Mouse (Mus musculus): Measurements from ENCODE around the gene Arf6. TPM values are rescaled to one million over a fixed set of nuclear protein-coding genes. Genes with fewer than 3 reads are reported as not detected.
A peak's percentile ranks its signal among the peaks of the same experiment; 100 is the strongest.
"Not testable (repeated sequence)": the region's sequence is repeated elsewhere in the genome, so short reads cannot be mapped to it uniquely, and the experiment has no call there.

The Arf6 gene
- polyA plus RNA-seq (2015; fragmentation: Nextera tagmentation; extraction: Ambion mirVana): 71.4 and 78.4 TPM in 2 replicates

DNA sequence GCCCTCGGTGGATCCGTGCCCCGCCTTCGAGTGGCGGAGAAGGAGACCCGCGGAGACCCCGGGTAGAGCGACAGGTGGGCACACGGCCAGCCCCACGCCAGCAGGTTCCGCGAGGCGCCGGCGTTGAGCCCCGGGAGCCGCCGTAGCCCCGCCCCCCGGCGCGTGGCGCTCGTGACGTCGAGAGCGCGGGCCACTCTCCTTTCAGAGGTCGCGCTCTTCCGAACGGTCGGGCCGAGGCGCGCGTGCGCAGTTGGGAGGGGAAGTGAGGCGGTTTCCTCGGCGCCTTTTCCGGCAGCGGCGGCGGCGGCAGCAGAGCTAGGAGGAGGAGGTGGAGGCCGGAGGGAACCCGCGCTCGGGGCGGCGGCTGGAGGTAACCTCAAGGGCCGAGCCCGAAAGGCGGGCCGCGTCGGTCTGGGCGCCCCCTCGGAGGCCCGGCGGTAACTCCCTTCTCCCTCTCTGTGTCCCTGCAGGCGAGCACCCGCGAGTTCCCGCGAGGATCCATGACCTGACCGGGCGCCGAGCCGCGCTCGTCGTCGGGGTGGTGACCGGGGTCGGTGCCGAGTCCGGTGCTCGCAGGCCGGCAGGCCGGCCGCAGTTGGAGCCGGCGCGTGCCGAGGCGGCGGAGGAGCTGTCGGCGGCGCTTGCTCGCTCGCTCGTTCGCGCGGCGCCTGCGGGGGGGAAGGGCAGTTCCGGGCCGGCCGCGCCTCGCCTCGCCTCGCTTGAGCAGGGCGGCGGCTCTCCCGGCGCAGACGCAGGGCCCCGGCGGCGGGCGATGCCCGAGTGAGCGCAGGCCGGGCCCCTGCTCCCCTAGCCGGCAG is at the start of gene Arf6, which contains the start of gene Gm9887:
TSS of gene Arf6 (plus strand) at position 297 of the 818 bp plus-strand sequence.
TSS of gene Gm9887 (minus strand) at position 605 of the 818 bp plus-strand sequence.
- peak within 1 kb of the TSS; percentile 99 for H3K4me3 ChIP-seq (replicated peaks)
- peak; percentile 94 for ATAC-seq (ENCODE audit: insufficient number of reproducible peaks, low FRiP score, low TSS enrichment, low read depth)
- no peaks in the 10 kb centered on the region for H3K27me3 ChIP-seq
- H3K27ac ChIP-seq (replicated peaks): peak within 1 kb of the TSS; percentile 100
- H3K4me1 ChIP-seq: peaks cover 10% of the 10 kb centered on the region
- H3K36me3 ChIP-seq: 0 out of 2 replicates have a peak, but pooled peaks cover 4% of the 10 kb centered on the region
- H3K4me2 ChIP-seq (replicated peaks): peak within 1 kb of the TSS; percentile 79
- H3K9ac ChIP-seq: peak within 1 kb of the TSS; percentile 99
- no peaks in the 10 kb centered on the region for H3K9me3 ChIP-seq (replicated peaks)
- WGBS: under 1% methylated on average over 101 of the region's 121 CpGs

DNA sequence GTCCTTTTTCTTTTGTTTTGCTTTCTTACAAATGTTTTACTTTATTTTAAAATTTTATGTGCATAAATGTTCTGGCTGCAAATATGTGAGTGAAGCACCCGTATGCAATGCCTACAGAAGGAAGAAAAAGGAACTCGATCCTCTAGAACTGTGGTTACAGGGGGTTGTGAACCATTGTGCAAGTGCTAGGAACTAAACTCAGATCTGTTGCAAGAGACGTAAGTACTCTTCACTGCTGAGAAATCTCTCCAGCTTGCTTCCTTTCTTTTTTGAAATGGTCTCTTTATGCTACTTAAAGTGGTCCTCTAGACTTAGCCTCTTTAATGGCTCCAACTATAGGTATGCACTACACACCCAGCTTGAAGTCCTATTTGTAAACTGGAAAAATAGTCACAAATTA is 40.8 kb upstream of the Arf6 start:
- Histone ChIP-seq H3K36me3 (peaks cover 57% of the 10 kb centered on the region), H3K27ac (replicated peaks) (no peak overlapping the region), H3K4me1 (no peaks in the 10 kb centered on the region), H3K9ac (no peak overlapping the region), H3K9me3 (replicated peaks) (no peaks in the 10 kb centered on the region), H3K4me3 (replicated peaks) (no peak overlapping the region), H3K27me3 (no peaks in the 10 kb centered on the region), H3K4me2 (replicated peaks) (no peak overlapping the region)
- no peak for ATAC-seq (ENCODE audit: insufficient number of reproducible peaks, low FRiP score, low TSS enrichment, low read depth)
- WGBS: 82% methylated on average over 3 of the region's 3 CpGs

- no peak overlapping the region for H3K9ac ChIP-seq
- H3K4me3 ChIP-seq (replicated peaks): no peak overlapping the region
- no peaks in the 10 kb centered on the region for H3K9me3 ChIP-seq (replicated peaks)
- 89% methylated on average over 1 of the region's 1 CpGs for WGBS
- no peak for ATAC-seq (ENCODE audit: insufficient number of reproducible peaks, low FRiP score, low TSS enrichment, low read depth)
- H3K27ac ChIP-seq (replicated peaks): no peak overlapping the region
- no peaks in the 10 kb centered on the region for H3K27me3 ChIP-seq
- H3K4me2 ChIP-seq (replicated peaks): no peak overlapping the region
- no peaks in the 10 kb centered on the region for H3K4me1 ChIP-seq
- H3K36me3 ChIP-seq: peaks cover 65% of the 10 kb centered on the region
Measured at GRCm38 (mm10) chr12:69332147-69332546, 39.8 kb upstream of the Arf6 start.

DNA sequence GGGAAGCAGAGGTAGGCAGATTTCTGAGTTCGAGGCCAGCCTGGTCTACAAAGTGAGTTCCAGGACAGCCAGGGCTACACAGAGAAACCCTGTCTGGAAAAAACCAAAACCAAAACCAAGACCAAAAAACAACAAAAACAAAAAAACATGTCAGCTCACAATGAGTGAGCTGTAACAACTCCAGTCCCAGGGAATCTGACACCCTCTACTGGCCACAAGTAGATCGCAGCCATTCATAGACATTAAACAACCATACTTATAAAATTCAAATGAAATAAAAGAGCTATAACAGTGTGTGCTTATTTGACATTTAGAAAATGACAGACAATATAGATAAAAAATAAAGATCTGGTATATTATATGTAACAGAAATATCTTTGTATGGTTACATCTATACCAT is 38.4 kb upstream of the Arf6 start:
- H3K27ac ChIP-seq (replicated peaks): no peak overlapping the region
- 81% methylated on average over 2 of the region's 2 CpGs for WGBS
- no peaks in the 10 kb centered on the region for H3K27me3 ChIP-seq
- no peaks in the 10 kb centered on the region for H3K4me1 ChIP-seq
- no peaks in the 10 kb centered on the region for H3K9me3 ChIP-seq (replicated peaks)
- peaks cover 62% of the 10 kb centered on the region for H3K36me3 ChIP-seq
- no peak overlapping the region for H3K4me3 ChIP-seq (replicated peaks)
- no peak for ATAC-seq (ENCODE audit: insufficient number of reproducible peaks, low FRiP score, low TSS enrichment, low read depth)
- no peak overlapping the region for H3K9ac ChIP-seq
- no peak overlapping the region for H3K4me2 ChIP-seq (replicated peaks)

DNA sequence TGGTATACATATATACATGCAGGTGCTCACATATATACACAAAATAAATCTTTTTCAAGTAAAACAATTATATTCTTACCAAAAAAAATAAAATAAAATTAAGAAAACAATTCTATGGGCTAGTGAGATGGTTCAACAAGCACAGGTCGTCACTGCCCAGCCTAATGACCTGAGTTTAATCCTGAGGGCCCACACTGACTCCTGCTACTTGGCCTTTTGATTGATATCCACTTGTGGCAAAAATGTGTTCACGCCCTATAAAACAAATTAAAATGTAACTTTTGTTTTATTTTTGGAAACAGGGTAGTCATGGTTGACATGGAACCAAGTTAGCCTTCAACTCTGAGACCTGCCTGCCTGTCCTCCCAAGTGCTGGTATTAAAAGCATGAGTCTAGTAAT is 22.0 kb upstream of the Arf6 start:
- no peak overlapping the region for H3K9ac ChIP-seq
- 88% methylated on average over 2 of the region's 2 CpGs for whole genome bisulfite sequencing
- H3K4me2 ChIP-seq (replicated peaks): no peak overlapping the region
- H3K4me3 ChIP-seq (replicated peaks): no peak overlapping the region
- no peaks in the 10 kb centered on the region for H3K4me1 ChIP-seq
- no peaks in the 10 kb centered on the region for H3K27me3 ChIP-seq
- H3K27ac ChIP-seq (replicated peaks): no peak overlapping the region
- no peaks in the 10 kb centered on the region for H3K9me3 ChIP-seq (replicated peaks)
- H3K36me3 ChIP-seq: peaks cover 70% of the 10 kb centered on the region
- ATAC-seq (ENCODE audit: insufficient number of reproducible peaks, low FRiP score, low TSS enrichment, low read depth): no peak

DNA sequence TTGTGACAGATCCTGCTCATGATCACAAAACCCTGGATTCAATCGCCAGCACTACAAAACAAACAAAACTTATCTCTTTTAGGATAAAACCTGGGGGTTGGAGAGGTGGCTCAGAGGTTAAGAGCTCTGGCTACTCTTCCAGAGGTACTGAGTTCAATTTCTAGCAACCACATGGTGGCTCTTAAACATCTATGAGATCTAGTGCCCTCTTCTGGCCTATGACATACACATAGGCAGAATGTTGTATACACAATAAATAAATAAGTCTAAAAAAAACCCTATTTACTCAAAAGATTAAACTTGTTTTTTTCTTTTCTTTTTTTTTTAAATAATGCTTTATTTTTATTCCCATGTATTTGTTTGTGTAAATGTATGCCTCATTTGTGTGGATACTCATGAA is 20.3 kb upstream of the Arf6 start:
- H3K4me1 ChIP-seq: peaks cover 7% of the 10 kb centered on the region; the same call in 1 of the 2 replicates
- no peak overlapping the region for H3K4me3 ChIP-seq (replicated peaks)
- H3K36me3 ChIP-seq: peaks cover 61% of the 10 kb centered on the region
- H3K9ac ChIP-seq: no peak overlapping the region
- H3K9me3 ChIP-seq (replicated peaks): no peaks in the 10 kb centered on the region
- H3K27ac ChIP-seq (replicated peaks): no peak overlapping the region
- no peak for ATAC-seq (ENCODE audit: insufficient number of reproducible peaks, low FRiP score, low TSS enrichment, low read depth)
- H3K4me2 ChIP-seq (replicated peaks): no peak overlapping the region
- H3K27me3 ChIP-seq: no peaks in the 10 kb centered on the region
- WGBS: 88% methylated on average over 1 of the region's 1 CpGs

DNA sequence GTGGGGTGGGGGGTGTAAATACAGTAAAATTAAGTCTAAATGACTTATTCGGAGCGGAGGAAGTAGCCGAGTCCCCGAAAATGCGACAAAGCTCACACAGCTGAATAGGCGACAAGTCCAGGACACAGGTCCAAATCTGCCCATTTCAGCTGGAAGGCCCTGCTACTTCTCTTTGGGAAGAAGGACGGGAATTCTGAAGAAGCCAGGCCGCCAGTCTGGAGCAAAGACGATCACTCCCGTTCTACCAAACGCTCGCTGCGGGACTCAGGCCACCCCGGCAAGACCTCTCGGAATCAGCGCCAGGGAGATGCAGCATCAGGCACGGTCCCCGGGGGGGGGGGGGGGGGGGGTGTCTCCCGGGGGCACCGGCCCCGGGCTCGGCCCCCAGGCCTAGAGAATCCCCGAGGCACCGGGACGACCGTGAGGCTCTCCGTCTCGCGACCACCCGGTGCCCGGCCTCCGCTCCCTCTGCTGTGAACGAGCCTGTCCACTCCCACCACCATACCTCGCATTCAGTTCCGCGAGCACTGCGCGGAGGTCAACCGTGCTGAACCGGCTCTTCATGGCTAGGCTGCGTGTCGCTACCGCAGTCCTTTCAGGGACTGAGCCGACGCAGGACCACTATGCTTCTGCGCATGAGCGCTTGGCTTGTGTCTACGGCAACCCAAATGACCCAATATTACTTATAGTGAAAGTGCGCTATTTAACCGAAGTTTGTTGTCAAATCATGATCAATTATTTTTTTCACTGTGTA is 15.2 kb upstream of the Arf6 start, which contains the start of gene Nemf:
TSS of gene Nemf (minus strand) at position 620 of the 754 bp plus-strand sequence.
- Histone ChIP-seq H3K9ac (peak within 1 kb of the TSS; percentile 75), H3K4me1 (peaks cover 10% of the 10 kb centered on the region; the same call in 1 of the 2 replicates), H3K4me3 (replicated peaks) (peak within 1 kb of the TSS; percentile 80), H3K27ac (replicated peaks) (peak within 1 kb of the TSS; percentile 86), H3K27me3 (no peaks in the 10 kb centered on the region), H3K36me3 (peaks cover 26% of the 10 kb centered on the region), H3K9me3 (replicated peaks) (no peaks in the 10 kb centered on the region), H3K4me2 (replicated peaks) (peak within 1 kb of the TSS; percentile 57)
- peak; percentile 63 for ATAC-seq (ENCODE audit: insufficient number of reproducible peaks, low FRiP score, low TSS enrichment, low read depth)
- under 1% methylated on average over 47 of the region's 50 CpGs for WGBS

DNA sequence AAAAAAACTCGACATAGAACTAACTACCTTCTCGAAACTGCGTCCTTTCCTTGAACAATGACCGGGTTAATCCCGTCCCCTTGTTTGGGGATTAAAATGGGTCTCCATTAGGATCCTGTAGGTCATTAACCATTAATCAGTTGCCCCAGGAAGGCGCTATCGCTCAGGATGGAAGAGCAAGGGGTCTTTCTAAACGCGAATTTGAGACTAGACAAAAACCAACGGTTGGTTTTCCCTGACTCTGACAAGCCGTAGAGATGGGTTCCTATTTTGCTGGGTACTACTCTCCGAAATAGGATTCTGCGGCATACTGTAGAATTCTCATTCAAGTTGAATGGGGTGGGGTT is 14.7 kb upstream of the Arf6 start:
- peak overlapping the region; percentile 57 for H3K4me2 ChIP-seq (replicated peaks)
- H3K4me3 ChIP-seq (replicated peaks): peak overlapping the region; percentile 80
- peaks cover 13% of the 10 kb centered on the region; the same call in 1 of the 2 replicates for H3K4me1 ChIP-seq
- no peaks in the 10 kb centered on the region for H3K9me3 ChIP-seq (replicated peaks)
- WGBS: 4% methylated on average over 13 of the region's 13 CpGs
- H3K9ac ChIP-seq: peak overlapping the region; percentile 75
- ATAC-seq (ENCODE audit: insufficient number of reproducible peaks, low FRiP score, low TSS enrichment, low read depth): no peak
- no peaks in the 10 kb centered on the region for H3K27me3 ChIP-seq
- H3K27ac ChIP-seq (replicated peaks): peak overlapping the region; percentile 86; the same call in 1 of the 2 replicates
- H3K36me3 ChIP-seq: peaks cover 21% of the 10 kb centered on the region

DNA sequence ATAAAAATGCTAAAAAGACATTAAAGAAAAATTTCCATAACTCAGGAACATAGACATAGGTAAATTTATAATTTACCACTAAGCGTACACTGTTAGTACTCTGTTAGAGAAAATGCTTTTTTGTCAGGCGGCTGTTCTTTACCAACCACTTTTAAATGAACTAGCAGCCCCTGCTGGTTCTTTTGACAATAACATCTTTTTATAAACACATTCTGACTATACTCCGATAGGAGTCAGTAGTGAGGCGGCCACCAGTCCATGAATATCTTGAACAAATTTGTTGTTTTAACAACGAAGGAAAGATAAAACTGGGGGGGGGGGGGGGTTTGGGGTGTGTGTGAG is 11.3 kb upstream of the Arf6 start:
- H3K4me3 ChIP-seq (replicated peaks): no peak overlapping the region
- peaks cover 12% of the 10 kb centered on the region; the same call in 1 of the 2 replicates for H3K4me1 ChIP-seq
- H3K4me2 ChIP-seq (replicated peaks): no peak overlapping the region
- no peaks in the 10 kb centered on the region for H3K27me3 ChIP-seq
- no peak overlapping the region for H3K27ac ChIP-seq (replicated peaks)
- no peak for ATAC-seq (ENCODE audit: insufficient number of reproducible peaks, low FRiP score, low TSS enrichment, low read depth)
- no peaks in the 10 kb centered on the region for H3K36me3 ChIP-seq
- H3K9ac ChIP-seq: no peak overlapping the region
- 17% methylated on average over 5 of the region's 5 CpGs for WGBS
- H3K9me3 ChIP-seq (replicated peaks): no peaks in the 10 kb centered on the region

DNA sequence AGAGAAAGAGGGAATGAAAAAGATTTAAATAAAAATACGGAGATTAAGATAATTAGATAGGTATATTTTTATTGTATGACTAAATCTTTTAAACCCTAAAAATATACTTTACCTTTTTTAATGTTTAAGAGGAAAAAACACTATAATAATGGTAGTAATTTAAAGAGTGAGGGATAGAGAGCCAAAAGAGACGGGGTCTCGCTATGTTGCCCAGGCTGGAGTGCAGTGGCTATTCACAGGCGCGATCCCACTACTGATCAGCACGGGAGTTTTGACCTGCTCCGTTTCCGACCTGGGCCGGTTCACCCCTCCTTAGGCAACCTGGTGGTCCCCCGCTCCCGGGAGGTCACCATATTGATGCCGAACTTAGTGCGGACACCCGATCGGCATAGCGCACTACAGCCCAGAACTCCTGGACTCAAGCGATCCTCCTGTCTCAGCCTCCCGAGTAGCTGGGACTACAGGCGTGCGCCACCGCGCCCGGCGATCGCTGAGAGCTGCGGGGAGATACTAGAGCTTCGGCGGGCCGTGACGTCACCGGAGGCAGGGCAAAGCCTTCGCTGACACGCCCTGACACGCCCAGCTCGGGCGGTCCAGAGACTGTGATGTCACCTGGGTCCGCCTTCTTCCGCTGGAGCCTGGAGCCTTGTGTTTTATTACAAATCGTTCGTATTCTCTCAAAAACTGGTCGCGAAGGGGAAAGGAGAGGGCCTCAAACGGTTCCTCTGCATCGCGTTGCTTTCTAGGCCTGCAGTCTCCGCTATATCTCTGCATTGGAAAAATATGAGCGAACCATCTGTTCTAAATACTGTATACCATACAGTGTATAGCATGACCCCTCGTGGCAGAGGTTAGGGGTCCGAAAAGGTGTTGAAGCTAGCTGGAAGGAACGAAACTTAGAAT is 10.7 kb upstream of the Arf6 start:
- peak overlapping the region; percentile 51 for H3K4me3 ChIP-seq (replicated peaks)
- peak overlapping the region; percentile 58 for H3K4me2 ChIP-seq (replicated peaks)
- peak; percentile 96 for ATAC-seq (ENCODE audit: insufficient number of reproducible peaks, low FRiP score, low TSS enrichment, low read depth)
- peak overlapping the region; percentile 94 for H3K27ac ChIP-seq (replicated peaks)
- peak overlapping the region; percentile 43 for H3K9ac ChIP-seq
- H3K4me1 ChIP-seq; H3K9me3 ChIP-seq (replicated peaks); H3K27me3 ChIP-seq; H3K36me3 ChIP-seq: not testable (repeated sequence)
- under 1% methylated on average over 40 of the region's 50 CpGs for WGBS

Data from embryonic facial prominence, embryonic 15.5 days (tissue).